Mouse (Mus musculus) lung, postnatal 10 days (tissue): ENCODE measurements around the gene Acvr1b.
A peak's percentile ranks its signal among the peaks of the same experiment; 100 is the strongest.

Source experiments
- DNase-seq: peaks from one replicate; pipeline ENCODE4 v3.0.0; 2021

Acvr1b gene

DNA sequence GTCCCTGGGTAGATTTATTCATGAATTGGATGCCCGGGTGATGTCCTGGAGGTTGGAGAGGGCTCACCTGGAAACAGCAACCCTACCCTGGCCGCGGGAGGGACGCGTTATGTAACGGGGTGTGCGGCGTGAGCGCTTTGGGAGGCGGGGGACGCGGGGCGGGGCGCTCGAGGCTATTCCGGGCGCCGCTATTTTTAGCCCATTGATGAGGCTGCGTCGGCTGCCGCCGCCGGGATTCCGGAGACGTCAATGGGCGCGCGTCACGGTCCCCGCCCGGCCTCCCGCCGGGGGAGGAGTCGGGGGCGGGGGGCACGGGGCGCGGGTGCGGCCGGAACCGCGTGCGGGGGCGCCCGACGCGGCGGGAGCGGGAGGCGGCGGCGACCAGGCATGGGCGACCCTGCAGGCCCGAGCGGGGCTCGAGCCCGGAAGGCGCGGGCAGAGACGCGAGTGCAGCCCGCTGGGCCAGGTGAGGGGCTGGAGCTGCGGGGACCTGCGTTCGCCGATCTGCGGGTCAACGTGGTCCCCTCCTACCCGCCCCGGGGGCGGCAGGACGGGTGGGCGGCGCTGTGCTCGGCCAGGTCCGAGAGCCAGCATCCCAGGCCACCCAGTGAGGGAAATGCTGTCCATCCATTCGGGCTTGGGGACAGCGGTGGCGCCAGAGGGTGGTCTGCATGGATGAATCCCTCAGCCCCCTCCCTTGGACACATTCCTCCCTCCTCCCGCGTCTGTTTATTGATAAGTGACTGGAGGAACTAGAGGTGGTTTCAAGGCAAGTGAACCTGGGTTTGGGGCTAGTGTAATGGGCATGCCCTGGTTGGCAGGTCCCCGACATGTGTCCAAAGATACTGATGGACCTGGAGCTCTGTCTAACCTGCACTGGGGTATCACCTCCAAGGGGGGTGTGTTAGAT lies 80.3 kb downstream of the Acvr1b start, which contains the start of gene Nr4a1:
Gene Nr4a1, plus strand, starts transcription at position 384 of the 910 bp plus-strand sequence.
- peak; percentile 86 for DNase-seq

DNA sequence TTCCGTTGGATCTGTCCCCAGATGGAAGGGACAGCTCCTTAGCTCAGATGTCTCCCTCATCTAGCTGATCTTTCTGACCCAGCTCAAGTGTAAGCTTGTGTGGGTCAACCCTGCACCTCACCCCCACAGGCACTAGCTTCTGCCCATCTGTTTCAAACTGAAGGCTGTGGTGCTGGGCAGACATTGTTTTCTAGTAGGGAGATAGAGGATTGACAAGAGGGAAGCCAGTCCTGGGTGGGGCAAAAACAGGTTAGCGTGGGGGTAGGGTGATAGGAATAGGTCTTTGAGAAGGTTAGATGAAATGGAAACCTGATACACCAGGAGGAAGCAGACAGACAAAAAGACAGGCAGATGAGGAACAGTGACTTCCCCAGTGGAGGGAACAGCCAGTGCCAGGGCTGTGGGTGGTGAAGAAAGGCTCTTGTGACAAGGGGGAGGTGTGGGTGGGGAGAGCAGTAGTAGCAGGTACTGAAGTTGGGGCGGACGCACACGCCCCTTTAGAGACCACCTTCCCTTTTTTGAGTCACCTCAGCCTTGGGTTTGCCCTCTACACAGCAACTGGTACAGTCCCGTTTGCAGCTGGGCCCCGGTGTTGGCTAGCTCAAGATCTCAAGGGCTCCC lies 82.1 kb downstream of the Acvr1b start:
- no peak for DNase-seq

DNA sequence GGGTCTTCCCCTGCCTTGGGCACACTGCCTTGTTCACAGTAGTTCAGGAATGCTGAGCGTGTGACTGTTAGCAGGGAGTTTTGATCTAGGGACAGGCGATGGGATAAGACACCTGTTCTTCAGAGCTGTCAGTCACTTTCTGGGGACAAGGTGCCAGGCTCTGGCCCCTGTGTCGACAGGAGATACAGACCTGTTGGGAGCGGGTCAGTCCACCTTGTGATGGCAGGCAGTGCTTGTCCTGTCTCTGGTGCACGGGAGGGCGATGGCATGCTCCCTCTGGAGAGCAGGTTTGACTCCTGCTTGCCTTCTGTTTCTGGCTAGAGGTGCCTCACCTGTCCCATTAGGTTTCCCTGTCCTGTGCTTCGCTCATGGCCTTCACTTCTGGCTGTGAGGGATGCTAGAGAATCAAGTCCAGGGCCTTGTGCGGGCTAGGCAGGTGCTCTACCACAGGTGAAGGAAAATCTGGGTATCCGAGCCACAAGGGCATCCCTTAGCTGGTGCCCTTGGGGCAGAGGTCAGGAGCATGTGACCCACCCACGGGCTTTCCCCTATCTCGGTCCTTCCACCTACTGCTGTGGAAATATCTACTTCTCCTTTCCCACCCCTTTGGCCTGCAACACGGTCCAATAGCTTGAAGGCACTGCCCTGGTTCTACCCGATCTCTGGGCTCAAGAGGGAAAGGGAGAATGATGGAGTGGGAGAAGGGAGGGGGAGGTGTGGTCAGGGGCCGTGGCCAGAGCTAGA lies 82.8 kb downstream of the Acvr1b start:
- no peak for DNase-seq

DNA sequence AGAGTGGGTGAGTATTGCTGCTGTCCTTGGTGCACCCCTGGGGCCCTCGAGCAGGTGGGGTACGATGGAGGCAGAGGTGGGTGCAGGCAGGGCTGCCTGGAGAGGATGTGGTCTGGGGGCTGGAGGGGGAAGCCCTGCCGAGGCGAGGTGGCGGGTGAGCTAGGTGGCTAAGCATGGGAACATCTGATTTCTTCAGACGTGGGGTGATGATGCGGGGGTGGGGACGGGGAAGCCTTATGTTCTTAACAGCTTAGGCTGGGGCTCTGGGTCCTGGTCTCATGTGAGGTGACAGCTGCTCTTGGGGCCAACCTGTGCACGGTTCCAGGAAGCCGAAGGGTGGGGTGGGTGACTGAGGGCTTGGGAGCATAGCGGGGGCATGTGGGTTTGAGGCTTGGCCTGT lies 84.6 kb downstream of the Acvr1b start:
- DNase-seq, result no peak

DNA sequence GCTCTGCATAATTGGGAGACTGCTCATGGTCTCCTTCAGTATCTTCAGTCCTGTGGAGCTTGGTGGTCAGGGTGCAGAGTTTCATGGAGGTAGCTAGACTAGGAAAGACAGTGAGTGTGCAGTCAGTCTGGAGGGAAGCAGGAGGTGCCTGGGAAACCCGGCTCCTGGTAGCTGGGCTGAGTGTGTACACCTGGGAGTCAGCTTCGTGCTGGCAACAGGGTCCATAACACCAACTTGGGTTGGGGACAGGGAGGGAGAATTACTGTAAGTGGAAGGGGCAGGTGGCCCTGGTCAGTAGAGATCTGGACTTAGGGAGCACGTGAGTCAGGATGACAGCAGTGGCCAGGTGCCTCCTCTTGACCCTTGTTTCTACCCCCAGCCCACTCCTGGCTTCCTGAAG lies 86.1 kb downstream of the Acvr1b start:
- no peak for DNase-seq

DNA sequence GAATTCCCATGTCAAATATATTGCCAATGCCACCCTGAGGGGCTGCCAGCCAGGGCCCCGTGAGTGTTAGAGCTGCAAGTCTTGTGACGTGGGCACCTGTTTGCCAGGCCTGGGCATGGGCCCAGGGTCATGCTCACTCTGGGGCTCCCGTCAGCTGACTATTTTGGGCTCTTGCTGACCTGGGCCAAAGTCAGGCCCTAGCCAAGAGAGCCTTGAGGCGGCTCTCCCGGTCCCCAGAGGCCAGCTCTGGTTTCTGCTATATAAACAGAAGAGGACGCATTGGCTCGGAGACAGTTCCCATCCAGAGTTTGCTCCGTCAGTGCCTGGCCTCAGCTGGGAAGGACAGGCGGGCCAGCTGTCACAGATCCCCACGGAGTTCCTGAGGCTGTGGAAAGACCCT lies 86.5 kb downstream of the Acvr1b start:
- peak; percentile 86 for DNase-seq

DNA sequence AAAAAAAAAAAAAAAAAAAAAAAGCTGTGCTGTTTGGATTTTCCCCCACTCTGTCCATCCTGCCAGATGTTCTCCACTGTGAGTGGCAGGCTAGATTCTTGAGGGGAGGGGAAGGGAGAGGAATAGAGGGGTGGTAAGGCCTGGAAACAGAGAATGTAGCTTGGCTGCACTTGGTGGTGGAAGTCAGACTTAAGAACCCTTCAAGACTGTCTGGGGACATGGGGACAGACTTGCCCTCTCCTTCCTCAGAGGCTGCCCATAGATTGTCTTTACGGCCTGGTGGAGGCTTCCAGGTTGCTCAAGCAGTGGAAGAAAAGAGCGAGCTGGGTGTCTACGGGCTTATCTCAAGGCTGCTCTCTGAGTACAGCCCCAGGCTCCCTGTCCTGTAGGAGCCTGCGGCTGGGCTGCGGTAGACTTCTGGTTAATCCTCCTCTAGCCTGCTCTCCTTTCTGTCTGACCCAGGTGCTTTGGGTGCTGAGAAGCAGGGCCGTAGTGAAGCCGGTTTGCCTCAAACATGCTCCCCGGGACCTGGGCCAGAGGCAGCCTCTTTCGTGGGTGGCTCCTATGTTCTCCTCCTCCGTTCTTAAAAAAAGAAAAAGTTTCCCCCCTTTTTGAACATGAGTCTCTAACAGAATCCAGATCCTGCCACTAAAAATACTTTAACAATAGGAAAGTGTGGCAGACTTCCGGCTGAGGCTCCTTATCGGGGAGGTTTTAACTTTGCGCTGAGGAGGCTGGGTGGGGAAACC lies 87.2 kb downstream of the Acvr1b start:
- DNase-seq, result peak; percentile 46

DNA sequence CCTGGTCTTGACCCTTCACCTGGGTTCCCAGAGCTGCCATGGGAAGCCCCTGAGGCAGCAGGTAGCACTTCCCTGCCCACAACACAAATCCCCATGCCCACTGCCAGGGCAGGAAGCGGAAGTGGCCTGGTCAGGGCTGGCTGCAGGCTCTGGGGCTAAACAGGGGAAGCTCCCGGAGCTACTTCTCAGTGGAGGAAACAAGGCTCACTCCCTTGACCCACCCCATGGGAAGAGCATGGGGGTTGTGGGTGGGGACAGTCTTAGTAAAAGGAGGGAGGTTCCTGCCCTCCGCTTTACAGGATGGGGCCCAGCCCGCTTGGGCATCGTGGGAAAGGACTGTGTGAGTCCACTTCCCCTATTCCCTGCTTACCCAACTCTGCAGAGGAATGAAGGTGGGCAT lies 88.6 kb downstream of the Acvr1b start:
- DNase-seq, result peak; percentile 69
